9 mouse cellular contexts compared by ENCODE assay signal in genomic region chr8:106563691-106564182, GRCm38 (mm10). TPM values are rescaled to one million over a fixed set of nuclear protein-coding genes. Genes with fewer than 3 reads are reported as not detected.
DNase-seq lines count a peak whose midpoint lies in the region; ATAC-seq lines count a peak whose summit lies in the region.
"Had no signal": no experiment of that assay in that cellular context is flagged by ENCODE, and none has a peak within 500 bp of the region (broad histone marks: within the 10 kb centered on the region; RNA-seq: fewer than 3 reads in every experiment).

No protein-coding gene starts in this region.

- H3K36me3 ChIP-seq in heart, embryonic 15.5 days, result no peaks in the 10 kb centered on the region
- H3K36me3 ChIP-seq in stomach, embryonic 15.5 days, result no peaks in the 10 kb centered on the region

- H3K4me2 ChIP-seq in heart, embryonic 15.5 days, result no peak overlapping the region
- H3K4me2 ChIP-seq in stomach, embryonic 15.5 days, result no peak overlapping the region

- no peaks in the 10 kb centered on the region for H3K9me3 ChIP-seq in heart, embryonic 15.5 days (replicated peaks)
- H3K9me3 ChIP-seq in stomach, embryonic 15.5 days, result no peaks in the 10 kb centered on the region
- H3K9me3 ChIP-seq: megakaryocyte, embryonic 14.5 days had no signal

- no peaks in the 10 kb centered on the region for H3K27me3 ChIP-seq in heart, embryonic 15.5 days
- no peaks in the 10 kb centered on the region for H3K27me3 ChIP-seq in stomach, embryonic 15.5 days (replicated peaks)

- 0 out of 2 replicates have a peak, but pooled peaks have one; percentile 13 for ATAC-seq in heart, embryonic 15.5 days (replicated peaks; ENCODE audit: insufficient number of reproducible peaks, insufficient read depth, low FRiP score, low read depth)
- ATAC-seq in stomach, embryonic 15.5 days (ENCODE audit: insufficient read depth, low FRiP score, low read depth), result peak; percentile 52

- DNase-seq in heart, postnatal 25 days (ENCODE audit: low spot score), result no peak
- DNase-seq in forelimb bud, embryonic 11.5 days (ENCODE audit: low read depth, low spot score), result peak; percentile 50
- peak; percentile 51 for DNase-seq in kidney, postnatal 14 days
- no peak for DNase-seq in layer of hippocampus, adult 8-10 months (ENCODE audit: low spot score in 2 of 2)
- no peak for DNase-seq in cerebellum, adult 9-10 months
- no peak for DNase-seq in embryo, embryonic 9.5 days (ENCODE audit: extremely low spot score)

- intact Hi-C loops in heart, postnatal 25 days (cut with DNase I), result no loop called here

- no peak overlapping the region for H3K9ac ChIP-seq in heart, embryonic 15.5 days
- no peak overlapping the region for H3K9ac ChIP-seq in stomach, embryonic 15.5 days

- no peak overlapping the region; the same call in 1 of the 2 replicates for H3K27ac ChIP-seq in heart, embryonic 15.5 days
- H3K27ac ChIP-seq in stomach, embryonic 15.5 days, result peak overlapping the region; percentile 83

- H3K4me3 ChIP-seq in heart, embryonic 15.5 days, result no peak overlapping the region
- H3K4me3 ChIP-seq in stomach, embryonic 15.5 days (replicated peaks), result no peak overlapping the region
- H3K4me3 ChIP-seq: megakaryocyte, embryonic 14.5 days had no signal

- peaks cover 8% of the 10 kb centered on the region for H3K4me1 ChIP-seq in heart, embryonic 15.5 days (replicated peaks)
- H3K4me1 ChIP-seq in stomach, embryonic 15.5 days, result peaks cover 6% of the 10 kb centered on the region; the same call in 1 of the 2 replicates

- 70% methylated on average over 3 of the region's 3 CpGs for WGBS in heart, embryonic 15.5 days
- 67% methylated on average over 3 of the region's 3 CpGs for WGBS in stomach, embryonic 15.5 days

RNA-seq across cellular contexts. Expression of gene Gm10073, which starts 9.5 kb away (rescaled TPM):
- polyA plus RNA-seq in heart, embryonic 15.5 days (2015; fragmentation: Nextera tagmentation; extraction: Ambion mirVana), result 6.5 and 8.6 TPM in 2 replicates
- 100 to 1,000 TPM; 108 to 113 TPM for total RNA-seq in heart, postnatal 25 days (2021)
- polyA plus RNA-seq in stomach, embryonic 15.5 days (2015; fragmentation: Nextera tagmentation; extraction: Ambion mirVana), result 11.0 and 48.1 TPM in 2 replicates
- total RNA-seq in layer of hippocampus, adult 8-10 months (2022), result 100 to 1,000 TPM in 2 of 4 experiments, 10 to 100 TPM in 2; 82.6 to 111 (median 95.6) TPM

RNA-seq across cellular contexts. Expression of gene Cdh1, which starts 39.4 kb away (rescaled TPM):
- 3.6 and 17.4 TPM in 2 replicates for polyA plus RNA-seq in heart, embryonic 15.5 days (2015; fragmentation: Nextera tagmentation; extraction: Ambion mirVana)
- total RNA-seq in heart, postnatal 25 days (2021), result under 1 TPM; 0.06 to 0.08 TPM
- polyA plus RNA-seq in stomach, embryonic 15.5 days (2015; fragmentation: Nextera tagmentation; extraction: Ambion mirVana), result 163 and 189 TPM in 2 replicates
- 1 to 10 TPM; 1.1 to 3.0 (median 1.2) TPM for total RNA-seq in layer of hippocampus, adult 8-10 months (2022)

RNA-seq across cellular contexts. Expression of gene Cdh3, which starts 53.0 kb away (rescaled TPM):
- polyA plus RNA-seq in heart, embryonic 15.5 days (2015; fragmentation: Nextera tagmentation; extraction: Ambion mirVana), result 17.1 and 21.9 TPM in 2 replicates
- total RNA-seq in heart, postnatal 25 days (2021), result 1 to 10 TPM; 1.3 to 1.6 TPM
- 16.3 and 17.2 TPM in 2 replicates for polyA plus RNA-seq in stomach, embryonic 15.5 days (2015; fragmentation: Nextera tagmentation; extraction: Ambion mirVana)
- total RNA-seq in layer of hippocampus, adult 8-10 months (2022), result under 1 TPM; 0.08 to 0.25 (median 0.20) TPM

Comparison
In these comparisons a context has a peak if more than half of its experiments do, and no peak if none do; other contexts are left out.
1. DNase-seq: peak in forelimb bud, embryonic 11.5 days (single experiment) and kidney, postnatal 14 days (single experiment); none in heart, postnatal 25 days (single experiment), layer of hippocampus, adult 8-10 months (0 of 2), cerebellum, adult 9-10 months (single experiment) and embryo, embryonic 9.5 days (single experiment).